Mouse (Mus musculus) cerebellum, adult 11 months (tissue): ENCODE measurements around the gene Pim2.

ENCODE experiments used
- DNase-seq: peaks from one replicate; pipeline ENCODE4 v3.0.0; 2022

Pim2 gene

GRCm38 (mm10) chrX:7878007-7878419 lies at the start of gene Pim2:
Gene Pim2 (plus strand): TSS chrX:7878262.
- DNase-seq = peak; percentile 84

GRCm38 (mm10) chrX:7837146-7837545 lies 40.9 kb upstream of the Pim2 start:
- no peak for DNase-seq

- DNase-seq = no peak
Observed at GRCm38 (mm10) chrX:7840842-7841162, 37.3 kb upstream of the Pim2 start.

DNA sequence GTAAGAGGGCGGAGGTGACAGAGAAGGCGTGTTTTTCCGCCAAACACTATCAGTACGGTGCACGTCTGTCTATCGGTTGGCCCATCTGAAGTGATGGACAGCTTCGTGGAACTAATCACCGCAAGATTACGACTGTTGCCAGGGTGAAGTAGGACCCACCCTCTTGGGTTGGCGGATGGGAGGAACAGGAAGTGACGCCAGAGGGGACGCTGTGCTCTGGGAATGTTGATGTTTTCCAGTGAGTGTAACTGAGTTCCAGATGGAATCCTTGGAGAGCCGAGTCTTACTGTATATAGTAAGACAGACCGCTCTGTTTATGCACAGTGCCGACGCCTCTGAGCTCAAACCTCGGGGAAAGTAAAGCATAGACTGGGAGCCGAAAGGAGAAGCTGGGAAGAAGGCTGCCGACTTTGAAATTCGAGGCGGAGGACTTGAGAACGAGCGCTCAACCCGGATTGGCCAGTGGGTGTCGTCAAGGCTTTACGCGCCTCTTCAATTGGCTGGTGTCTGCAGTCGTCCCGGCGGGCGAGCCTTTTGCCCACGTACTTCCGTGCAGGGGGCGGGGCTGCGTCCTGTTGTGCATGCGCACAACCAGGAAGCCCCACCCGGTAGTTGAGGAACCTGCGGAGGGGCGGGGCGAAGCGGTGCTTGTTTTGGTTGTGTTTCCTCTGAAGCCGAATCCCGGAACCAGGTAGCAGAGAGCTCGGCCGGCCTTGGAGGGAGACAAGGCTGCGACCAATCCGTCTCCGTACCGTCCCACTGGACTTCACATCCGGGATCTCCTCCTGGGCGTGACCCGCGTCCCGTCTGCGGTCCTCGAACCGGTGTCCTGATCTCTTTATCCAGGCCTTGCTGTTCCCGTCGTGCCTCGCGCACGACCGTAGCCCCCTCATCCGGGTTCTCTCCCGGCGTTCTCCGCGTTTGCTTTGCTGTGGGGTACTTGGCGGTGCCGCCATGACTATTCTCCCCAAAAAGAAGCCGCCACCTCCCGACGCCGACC lies 36.6 kb upstream of the Pim2 start, which contains the start of gene Otud5:
Gene Otud5, plus strand, starts transcription at position 202 of the 1,000 bp plus-strand sequence.
- peak; percentile 93 for DNase-seq

DNA sequence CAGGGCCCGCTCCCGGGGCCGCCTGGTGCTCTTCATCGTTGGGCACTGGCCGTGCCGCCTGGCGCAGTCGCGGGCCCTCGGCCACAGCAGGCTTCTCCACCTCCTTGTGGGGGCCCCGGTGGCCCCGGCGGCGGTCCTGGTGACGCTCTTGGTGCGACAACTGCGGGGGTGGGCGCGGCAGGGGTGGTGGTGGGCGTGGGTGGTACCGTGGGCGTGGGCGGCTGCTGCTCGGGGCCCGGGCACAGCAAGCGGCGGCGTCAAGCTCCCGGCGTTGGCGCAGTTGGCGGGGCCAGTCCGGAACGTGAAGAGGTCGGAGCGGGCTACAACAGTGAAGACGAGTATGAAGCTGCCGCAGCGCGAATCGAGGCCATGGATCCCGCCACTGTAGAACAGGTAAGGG lies 35.7 kb upstream of the Pim2 start:
- DNase-seq = no peak

- DNase-seq = no peak
Observed at GRCm38 (mm10) chrX:7847845-7848244, 30.2 kb upstream of the Pim2 start.

DNA sequence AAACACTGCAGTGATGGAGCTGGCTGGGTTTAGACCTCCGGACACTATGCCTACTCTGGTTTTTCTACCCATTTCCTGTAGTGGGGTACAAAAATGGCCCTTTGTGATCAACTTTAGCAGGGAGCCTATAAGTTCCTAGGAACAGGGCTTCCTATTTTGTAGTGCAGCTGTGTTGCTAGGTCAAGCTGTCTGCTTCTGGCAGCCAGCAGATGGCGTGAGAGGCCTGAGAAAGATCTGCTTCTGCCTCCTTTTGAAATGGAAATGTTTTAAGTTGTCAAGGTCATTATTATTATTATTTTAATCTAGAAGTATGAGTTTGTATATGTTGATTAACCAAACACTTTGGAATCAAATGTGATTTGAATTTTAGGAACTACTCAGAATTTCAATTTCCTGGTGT lies 23.5 kb upstream of the Pim2 start:
- no peak for DNase-seq

GRCm38 (mm10) chrX:7859191-7859753 lies 18.8 kb upstream of the Pim2 start:
- DNase-seq = no peak

DNA sequence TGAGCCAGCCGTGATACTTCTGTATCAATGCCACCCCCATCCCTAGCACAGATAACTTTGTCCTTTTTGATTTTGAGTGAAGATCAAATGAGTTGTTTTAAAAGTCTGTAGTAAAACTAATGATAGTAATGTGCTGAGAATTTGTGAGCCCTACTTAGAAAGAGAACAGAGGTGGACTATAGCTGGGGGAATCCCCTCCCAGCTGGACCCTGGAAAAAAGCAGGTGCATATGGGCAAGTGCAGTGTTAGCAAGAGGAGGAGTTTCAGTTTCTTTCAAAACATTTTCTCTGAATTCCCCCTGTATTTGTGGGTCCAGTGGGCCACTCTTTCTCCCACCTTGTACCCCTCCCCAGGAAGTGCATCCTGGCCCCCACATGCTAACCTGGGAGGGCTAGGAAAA lies 14.9 kb upstream of the Pim2 start:
- no peak for DNase-seq

DNA sequence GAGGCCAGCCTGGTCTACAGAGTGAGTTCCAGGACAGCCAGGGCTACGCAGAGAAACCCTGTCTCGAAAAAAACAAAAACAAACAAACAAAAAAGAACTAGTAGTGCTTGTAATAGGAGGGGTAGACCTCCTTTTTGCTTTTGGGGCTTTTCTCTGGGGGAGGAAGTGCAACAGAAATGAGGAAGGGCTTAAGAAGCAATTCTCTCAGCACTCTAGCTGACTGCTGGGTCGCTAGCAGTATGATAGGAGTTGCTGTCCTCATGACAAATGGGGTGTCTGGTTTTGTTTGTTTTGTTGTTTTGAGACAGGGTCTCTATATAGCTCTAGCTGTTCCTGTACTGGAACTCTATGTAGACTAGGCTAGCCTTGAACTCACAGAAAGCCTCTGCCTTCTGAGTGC lies 13.5 kb upstream of the Pim2 start:
- DNase-seq = no peak

DNA sequence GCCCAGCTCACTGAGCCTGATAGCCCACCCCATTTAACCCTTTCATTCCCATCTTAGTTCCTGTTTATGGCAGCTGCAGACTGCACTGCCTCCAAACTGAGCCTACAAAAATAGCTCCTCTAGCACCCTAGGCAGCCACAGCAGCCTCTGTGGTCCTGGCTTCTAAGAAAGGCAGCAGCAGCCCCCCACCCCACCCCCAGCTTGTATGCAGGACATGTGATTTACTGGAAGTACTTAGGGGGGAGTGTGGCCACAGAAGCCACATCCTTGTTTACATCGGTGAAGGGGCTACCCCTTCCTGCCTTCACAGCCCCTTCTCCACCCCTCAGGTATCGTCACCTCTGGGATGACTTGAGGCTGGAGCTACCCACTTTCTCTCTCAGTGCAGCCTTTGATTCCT lies 12.7 kb upstream of the Pim2 start:
- DNase-seq = no peak

DNA sequence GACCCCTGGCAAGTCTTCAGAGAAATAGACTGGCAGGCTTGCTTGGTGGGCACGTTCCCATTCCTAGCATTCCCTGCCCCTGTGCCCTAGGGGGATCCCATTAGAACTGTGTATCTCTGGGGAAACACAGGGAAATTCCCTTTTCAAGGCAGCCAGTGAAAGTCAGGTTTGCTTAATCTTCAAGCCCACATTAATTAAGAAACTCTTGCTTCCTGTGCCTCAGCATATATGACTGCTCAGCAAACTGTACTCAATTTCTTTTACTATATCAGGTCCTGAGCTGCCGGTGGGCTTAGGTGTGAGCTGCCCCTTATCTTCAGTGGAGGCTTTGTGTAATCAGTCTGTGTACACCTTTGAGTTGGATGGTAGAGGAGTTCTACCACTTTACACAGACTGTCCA lies 12.3 kb upstream of the Pim2 start:
- DNase-seq = no peak

DNA sequence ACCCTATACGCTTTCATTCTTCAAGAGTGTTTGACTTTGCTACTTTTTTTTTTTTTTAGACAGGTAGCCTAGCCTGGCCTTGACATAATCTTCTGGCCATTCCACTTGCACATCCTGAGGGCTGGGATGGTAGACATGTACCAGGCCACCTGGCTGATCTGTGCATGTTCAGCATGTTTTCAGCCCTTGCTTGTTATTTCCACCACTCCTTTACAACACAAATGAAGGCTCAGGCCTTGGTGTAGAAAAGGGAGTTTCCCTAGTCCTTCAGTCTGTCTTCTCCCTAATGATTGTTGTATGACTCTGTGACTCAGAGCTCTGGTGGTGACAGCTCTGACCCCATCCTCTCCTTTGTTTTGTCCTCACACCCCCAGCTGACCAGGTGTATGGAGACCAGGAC lies 10.9 kb upstream of the Pim2 start:
- DNase-seq = no peak

DNA sequence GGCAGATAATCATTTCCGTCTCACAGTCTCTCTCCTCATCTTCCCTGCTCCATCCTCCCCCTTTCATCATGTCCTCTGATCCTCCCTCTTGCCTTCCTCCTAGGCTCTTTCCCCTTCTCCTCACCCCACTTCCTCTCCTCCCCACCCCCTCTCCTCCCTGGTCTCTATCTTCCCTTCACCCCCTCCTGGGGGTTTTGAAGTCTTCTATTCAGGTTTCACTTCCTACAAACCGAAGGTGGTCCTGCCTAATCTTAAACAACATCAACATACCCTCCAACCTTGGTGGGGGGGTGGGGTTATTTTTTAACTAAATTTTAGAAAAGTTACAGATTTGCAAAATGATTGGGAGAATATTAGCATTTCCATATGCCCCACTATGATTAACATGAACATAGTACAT lies 9.6 kb upstream of the Pim2 start:
- no peak for DNase-seq

GRCm38 (mm10) chrX:7869826-7870225 lies 8.2 kb upstream of the Pim2 start:
- no peak for DNase-seq

DNA sequence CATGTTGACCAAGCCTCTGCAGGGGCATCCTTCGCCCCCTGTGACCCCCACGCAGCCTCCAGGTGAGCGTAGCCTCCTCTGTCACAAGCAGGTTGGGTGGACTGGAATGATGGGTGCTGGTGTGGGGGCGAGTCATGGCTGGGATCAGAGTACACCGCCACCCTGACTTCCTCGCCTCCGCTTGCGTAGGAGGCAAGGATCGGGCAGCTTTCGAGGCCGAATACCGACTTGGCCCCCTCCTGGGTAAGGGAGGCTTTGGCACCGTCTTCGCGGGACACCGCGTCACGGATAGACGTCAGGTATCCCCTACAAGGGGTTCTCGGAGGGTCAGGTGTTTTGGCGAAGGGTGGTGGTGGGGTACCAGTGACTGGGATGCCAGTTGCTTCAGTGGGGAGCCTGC lies 433 bp downstream of the Pim2 start:
- DNase-seq = peak; percentile 48

DNA sequence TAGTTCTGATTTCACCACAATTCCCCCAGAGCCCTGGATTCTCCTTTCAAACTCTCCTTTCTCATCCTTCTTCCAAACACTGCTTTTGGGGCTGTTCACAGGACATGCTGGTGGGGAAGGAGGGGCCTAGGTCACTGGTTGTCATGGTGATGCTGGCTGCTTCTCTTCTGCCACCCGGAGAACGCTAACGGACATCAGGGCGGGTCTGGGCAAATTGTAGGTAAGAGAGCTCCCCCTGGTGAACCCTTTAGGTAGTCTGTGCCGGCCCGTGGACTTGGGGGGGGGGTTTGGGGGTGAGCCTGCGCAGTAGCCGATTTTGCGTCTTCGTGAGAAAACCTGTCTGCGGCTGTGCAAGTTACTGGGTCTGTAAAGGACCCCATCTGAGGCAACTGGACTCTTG lies 1.8 kb downstream of the Pim2 start:
- peak; percentile 67 for DNase-seq

- peak; percentile 79 for DNase-seq
Observed at GRCm38 (mm10) chrX:7883841-7884567, 5.9 kb downstream of the Pim2 start, which contains the start of gene Slc35a2. Gene Slc35a2 (plus strand): TSS chrX:7884028.

DNA sequence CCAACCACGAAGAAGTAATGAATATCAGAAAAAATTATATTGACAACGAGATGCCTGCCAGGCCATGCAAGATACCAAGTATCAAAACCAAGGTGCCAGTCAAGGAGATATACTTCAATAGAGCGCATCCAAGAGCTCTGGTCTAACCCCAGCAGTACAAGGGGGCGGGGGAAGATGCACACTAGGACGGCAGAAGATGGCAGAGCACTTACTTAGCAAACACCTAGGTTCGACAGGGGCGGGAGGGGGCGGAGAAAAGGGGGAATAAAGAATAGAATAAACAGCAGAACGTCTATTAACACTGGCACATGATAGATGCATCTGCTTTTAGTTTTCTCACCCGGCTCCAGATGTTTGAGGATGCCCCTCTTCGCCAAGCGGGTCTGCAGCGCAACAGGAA lies 20.1 kb downstream of the Pim2 start:
- DNase-seq = no peak

DNA sequence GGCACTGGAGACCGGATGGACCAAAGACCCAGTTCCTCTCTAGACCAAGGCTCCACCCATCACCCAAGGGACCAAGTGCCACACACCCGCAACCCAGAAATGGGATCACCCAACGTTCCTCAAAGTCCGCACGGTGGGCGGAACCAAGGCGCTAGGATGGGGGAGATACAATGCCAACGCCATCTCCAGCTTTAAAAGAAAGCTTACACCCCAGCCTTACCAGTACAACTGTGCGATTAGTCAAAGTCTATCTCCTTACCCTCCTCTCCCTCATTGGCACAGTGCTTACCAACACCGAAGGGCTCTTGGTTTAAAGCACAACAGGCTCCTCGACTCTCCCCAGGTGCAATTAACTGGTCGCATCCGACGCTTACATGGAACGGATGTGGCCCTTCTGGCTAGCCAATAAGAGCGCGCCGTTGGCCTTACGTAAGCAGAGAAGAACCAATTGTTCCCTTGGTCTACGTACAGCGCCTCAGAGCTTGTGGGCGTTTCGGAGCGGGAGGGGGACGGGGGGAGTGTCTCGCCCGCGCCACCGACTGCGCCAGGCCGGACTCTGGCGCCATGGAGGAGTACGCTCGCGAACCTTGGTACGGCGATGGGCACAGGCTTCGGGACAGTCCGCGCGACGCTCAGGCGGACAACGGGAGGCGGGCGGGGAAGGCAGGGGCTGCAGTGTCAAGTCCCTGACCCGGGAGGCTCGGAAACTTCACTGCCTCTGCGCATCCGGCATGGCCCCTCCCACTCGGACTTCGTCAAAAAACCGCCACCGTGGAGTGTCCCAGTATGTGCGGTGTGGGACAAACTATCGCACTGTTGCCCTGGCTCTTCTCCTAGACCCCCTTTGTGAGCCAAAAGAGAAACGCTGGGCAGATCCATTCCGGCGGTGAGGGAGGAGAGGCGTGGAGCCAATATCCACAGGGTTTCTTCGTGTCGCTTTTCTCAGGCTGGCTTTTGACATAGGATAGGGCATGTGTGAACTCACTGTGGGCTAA lies 21.1 kb downstream of the Pim2 start, which contains the start of the genes Pqbp1 and Timm17b:
Gene Pqbp1, minus strand, starts transcription at position 390 of the 995 bp plus-strand sequence.
Gene Timm17b, plus strand, starts transcription at position 478 of the 995 bp plus-strand sequence.
- peak; percentile 81 for DNase-seq

DNA sequence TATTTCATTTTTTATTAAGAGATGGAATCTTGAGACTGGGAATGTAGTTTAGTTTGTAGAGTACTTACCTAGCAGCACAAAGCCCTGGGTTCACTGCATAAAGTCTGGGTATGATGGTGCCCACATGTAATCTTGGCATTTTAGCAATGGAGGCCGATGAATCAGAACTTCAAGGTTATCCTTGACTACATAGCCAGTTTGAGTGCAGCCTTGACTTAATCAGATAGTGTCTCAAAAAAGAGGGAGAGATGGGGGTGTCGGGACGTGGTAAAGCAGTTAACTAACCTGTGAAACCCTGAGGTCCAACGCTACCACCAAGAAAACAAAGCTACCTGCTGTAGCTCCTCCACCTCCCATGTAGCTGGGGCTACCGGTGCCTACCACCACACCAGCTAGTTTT lies 26.4 kb downstream of the Pim2 start:
- no peak for DNase-seq

DNA sequence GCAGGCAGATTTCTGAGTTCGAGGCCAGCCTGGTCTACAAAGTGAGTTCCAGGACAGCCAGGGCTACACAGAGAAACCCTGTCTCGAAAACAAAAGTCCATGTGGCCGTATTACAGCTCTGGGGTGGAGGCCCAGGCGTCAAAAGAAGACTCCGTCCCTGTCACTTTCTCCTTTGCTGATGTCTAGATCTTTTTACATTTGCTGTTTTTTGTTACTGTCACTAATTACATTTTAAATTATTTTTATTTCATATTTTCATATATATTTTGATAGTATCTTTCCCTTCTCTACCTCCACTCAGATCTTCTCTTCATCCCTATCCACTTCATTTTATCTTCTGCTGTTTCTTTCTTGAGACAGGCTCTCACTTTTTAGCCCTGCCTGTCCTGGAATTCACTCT lies 29.7 kb downstream of the Pim2 start, which contains the start of gene Gm10491:
Gene Gm10491, minus strand, starts transcription at position 101 of the 400 bp plus-strand sequence.
- DNase-seq = no peak
